Mouse (Mus musculus): ENCODE measurements around the gene Tuba3b.

The Tuba3b gene

GRCm38 (mm10) chr6:145665751-145666150 lies 50.2 kb downstream of the Tuba3b start:
- DNase-seq (ENCODE audit: low read depth, low spot score): no peak

- DNase-seq (ENCODE audit: low read depth, low spot score): no peak
Observed at GRCm38 (mm10) chr6:145667654-145668053, 52.1 kb downstream of the Tuba3b start.

- no peak for DNase-seq (ENCODE audit: low read depth, low spot score)
Observed at GRCm38 (mm10) chr6:145669596-145670071, 54.1 kb downstream of the Tuba3b start.

All from CD4-positive helper T cell, adult 2 months (primary cell).